Mouse (Mus musculus) kidney, adult 9 months (tissue): ENCODE results near the gene Slc25a13.

ENCODE experiments used
- DNase-seq: peaks from one replicate; pipeline ENCODE4 v3.0.0; 2022

Gene Slc25a13

GRCm38 (mm10) chr6:6105586-6105985 is 111.4 kb downstream of the Slc25a13 start:
- no peak for DNase-seq

- DNase-seq: no peak
Observed at GRCm38 (mm10) chr6:6103469-6103868, 113.5 kb downstream of the Slc25a13 start.

- DNase-seq: no peak
Observed at GRCm38 (mm10) chr6:6101605-6102004, 115.4 kb downstream of the Slc25a13 start.

GRCm38 (mm10) chr6:6100892-6101480 is 116.0 kb downstream of the Slc25a13 start:
- no peak for DNase-seq

- no peak for DNase-seq
Observed at GRCm38 (mm10) chr6:6093978-6094377, 123.0 kb downstream of the Slc25a13 start.

GRCm38 (mm10) chr6:6093522-6093921 is 123.5 kb downstream of the Slc25a13 start:
- DNase-seq: no peak

- DNase-seq: no peak
Observed at GRCm38 (mm10) chr6:6092497-6092896, 124.5 kb downstream of the Slc25a13 start.

GRCm38 (mm10) chr6:6091016-6091415 is 126.0 kb downstream of the Slc25a13 start:
- DNase-seq: no peak

GRCm38 (mm10) chr6:6088151-6088550 is 128.8 kb downstream of the Slc25a13 start:
- DNase-seq: no peak

GRCm38 (mm10) chr6:6080484-6080883 is 136.5 kb downstream of the Slc25a13 start:
- no peak for DNase-seq

GRCm38 (mm10) chr6:6077234-6077633 is 139.7 kb downstream of the Slc25a13 start:
- DNase-seq: no peak

- peak; percentile 43 for DNase-seq
Observed at GRCm38 (mm10) chr6:6075940-6076447, 141.0 kb downstream of the Slc25a13 start.

GRCm38 (mm10) chr6:6071038-6071437 is 145.9 kb downstream of the Slc25a13 start:
- no peak for DNase-seq

GRCm38 (mm10) chr6:6070015-6070414 is 147.0 kb downstream of the Slc25a13 start:
- no peak for DNase-seq

- no peak for DNase-seq
Observed at GRCm38 (mm10) chr6:6067201-6067600, 149.8 kb downstream of the Slc25a13 start.

GRCm38 (mm10) chr6:6058548-6058947 is 158.4 kb downstream of the Slc25a13 start:
- DNase-seq: no peak

- DNase-seq: peak; percentile 41
Observed at GRCm38 (mm10) chr6:6053946-6054345, 163.0 kb downstream of the Slc25a13 start.

- DNase-seq: no peak
Observed at GRCm38 (mm10) chr6:6052696-6053095, 164.3 kb downstream of the Slc25a13 start.

- DNase-seq: no peak
Observed at GRCm38 (mm10) chr6:6046729-6047424, 170.1 kb downstream of the Slc25a13 start.

- no peak for DNase-seq
Observed at GRCm38 (mm10) chr6:6038773-6039550, 178.0 kb downstream of the Slc25a13 start.

- no peak for DNase-seq
Observed at GRCm38 (mm10) chr6:6027664-6028063, 189.3 kb downstream of the Slc25a13 start.

GRCm38 (mm10) chr6:6023976-6024375 is 193.0 kb downstream of the Slc25a13 start:
- no peak for DNase-seq

- no peak for DNase-seq
Observed at GRCm38 (mm10) chr6:6016931-6017330, 200.0 kb downstream of the Slc25a13 start.

- no peak for DNase-seq
Observed at GRCm38 (mm10) chr6:6015616-6016015, 201.4 kb downstream of the Slc25a13 start.
